Mouse (Mus musculus) embryonic fibroblast, embryonic 13.5 days (primary cell): ENCODE data around the gene Atp12a. TPM values are rescaled to one million over a fixed set of nuclear protein-coding genes. Genes with fewer than 3 reads are reported as not detected.
A peak's percentile ranks its signal among the peaks of the same experiment; 100 is the strongest.

Experiments
- H3K27ac ChIP-seq: 2 replicates; pipeline ENCODE4 v1.5.1; 2012; ENCODE audit warnings: low read length, control low read depth, inconsistent platforms; ENCODE audit not compliant: insufficient read depth
- H3K4me1 ChIP-seq: 2 replicates; pipeline ENCODE4 v1.6.1; 2011; ENCODE audit warnings: low read length; ENCODE audit not compliant: control insufficient read depth, insufficient read depth
- H3K4me3 ChIP-seq: 2 replicates; pipeline ENCODE4 v1.5.1; 2011; ENCODE audit warnings: mild to moderate bottlenecking, control low read depth, low read length; ENCODE audit not compliant: insufficient read depth
- CTCF ChIP-seq: IDR thresholded peaks from 2 replicates; pipeline ENCODE4 v1.5.1; 2011; ENCODE audit warnings: mild to moderate bottlenecking, control low read depth, low read length, moderate library complexity, borderline replicate concordance; ENCODE audit not compliant: insufficient read depth
- POLR2A ChIP-seq: IDR thresholded peaks from 2 replicates; pipeline ENCODE4 v1.6.1; 2011; ENCODE audit warnings: low read depth, mild to moderate bottlenecking, control low read depth, low read length, moderate library complexity
- polyA plus RNA-seq: library from polyadenylated mRNA; stranded (reverse); fragments of >200 nt; gene quantifications from 2 replicates; pipeline ENCODE4 v1.2.4, GENCODE M21; 2011; ENCODE audit warnings: low read depth; ENCODE audit not compliant: missing spikeins, insufficient read length

Gene Atp12a
- polyA plus RNA-seq, 1 experiment = not detected

- H3K4me1 ChIP-seq = no peaks in the 10 kb centered on the region
- TF ChIP-seq CTCF (no peak), POLR2A (no peak)
- H3K27ac ChIP-seq = no peak overlapping the region
- H3K4me3 ChIP-seq = no peak overlapping the region
Measured at GRCm38 (mm10) chr14:56377745-56378144, 12.9 kb downstream of the Atp12a start.

DNA sequence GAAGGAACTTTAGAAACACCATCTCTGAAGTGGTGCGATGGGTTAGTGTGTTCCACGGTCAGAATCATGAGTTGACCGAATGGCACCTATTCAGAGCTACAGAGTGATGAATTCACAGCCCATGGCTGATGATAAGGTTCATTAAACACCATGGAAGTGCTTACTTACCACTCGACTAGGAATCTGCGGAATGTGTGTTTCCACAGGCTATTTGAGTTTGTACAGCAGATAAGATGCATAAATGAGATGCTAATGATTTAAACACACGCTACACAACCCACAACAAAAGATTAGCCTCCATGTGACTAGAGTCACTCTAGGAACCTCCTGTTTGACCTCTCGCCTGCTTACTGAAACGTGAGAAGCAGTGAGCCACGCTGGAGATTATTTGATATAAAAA lies 14.5 kb downstream of the Atp12a start:
- TF ChIP-seq POLR2A (no peak), CTCF (no peak)
- Histone ChIP-seq H3K27ac (no peak overlapping the region), H3K4me1 (no peaks in the 10 kb centered on the region), H3K4me3 (no peak overlapping the region)

GRCm38 (mm10) chr14:56382366-56382765 lies 17.5 kb downstream of the Atp12a start:
- no peak overlapping the region for H3K27ac ChIP-seq
- H3K4me3 ChIP-seq = no peak overlapping the region
- H3K4me1 ChIP-seq = no peaks in the 10 kb centered on the region
- TF ChIP-seq POLR2A (no peak), CTCF (no peak)

DNA sequence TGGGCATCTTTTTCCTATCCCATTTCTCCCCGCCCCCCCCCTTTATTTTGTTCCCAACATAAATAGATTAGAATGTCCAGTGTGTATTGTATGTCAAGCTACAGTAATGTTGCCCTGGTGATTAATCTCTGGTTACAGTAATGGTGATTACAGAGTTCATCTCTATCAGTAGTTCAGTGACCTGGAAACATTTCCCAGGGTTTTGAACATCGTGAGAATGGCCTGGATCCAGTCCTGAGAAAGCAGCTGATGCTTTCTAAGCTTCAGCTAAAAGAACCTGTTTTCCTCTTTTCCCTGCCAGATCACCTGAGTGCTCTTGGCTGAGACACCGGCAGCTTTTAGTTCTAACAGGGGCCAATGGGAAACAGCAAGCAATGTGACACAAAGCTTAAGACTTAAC lies 25.4 kb downstream of the Atp12a start:
- TF ChIP-seq POLR2A = no peak
- TF ChIP-seq CTCF = no peak
- Histone ChIP-seq H3K27ac (no peak overlapping the region), H3K4me3 (no peak overlapping the region), H3K4me1 (no peaks in the 10 kb centered on the region)

GRCm38 (mm10) chr14:56393704-56394312 lies 28.9 kb downstream of the Atp12a start:
- H3K4me1 ChIP-seq = no peaks in the 10 kb centered on the region
- TF ChIP-seq CTCF (no peak), POLR2A (no peak)
- no peak overlapping the region for H3K27ac ChIP-seq

DNA sequence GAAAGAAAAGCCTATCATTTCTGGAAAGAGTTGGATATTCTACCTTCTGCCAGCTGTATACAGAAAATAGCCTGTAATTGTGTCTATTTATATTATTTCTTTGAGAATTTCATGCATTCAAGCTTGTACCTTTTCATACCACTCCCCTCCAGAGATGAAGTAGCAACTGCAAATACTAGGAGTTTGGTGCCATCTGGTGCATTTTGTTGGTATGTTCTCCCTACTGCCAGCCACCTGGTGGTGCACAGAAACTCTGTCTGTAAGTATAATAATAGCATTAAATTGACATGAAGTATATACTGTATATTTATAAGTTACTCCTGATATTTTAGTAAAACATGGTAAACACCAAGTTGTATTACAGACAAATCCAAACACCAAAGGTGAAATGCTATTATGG lies 33.1 kb downstream of the Atp12a start:
- TF ChIP-seq CTCF = 0 out of 2 replicates have a peak, but pooled peaks have one; percentile 7
- TF ChIP-seq POLR2A = no peak
- Histone ChIP-seq H3K4me1 (no peaks in the 10 kb centered on the region), H3K4me3 (no peak overlapping the region), H3K27ac (no peak overlapping the region)

More at GRCm38 (mm10) chr14:56393704-56394312, 28.9 kb downstream of the Atp12a start:
- no peak overlapping the region for H3K4me3 ChIP-seq

GRCm38 (mm10) chr14:56402311-56403071 lies 37.6 kb downstream of the Atp12a start, which contains the start of gene Rnf17:
Gene Rnf17, plus strand, starts transcription at chr14:56402581.
- TF ChIP-seq CTCF (no peak), POLR2A (no peak)
- Histone ChIP-seq H3K4me3 (no peak within 1 kb of the TSS), H3K27ac (no peak within 1 kb of the TSS), H3K4me1 (no peaks in the 10 kb centered on the region)

DNA sequence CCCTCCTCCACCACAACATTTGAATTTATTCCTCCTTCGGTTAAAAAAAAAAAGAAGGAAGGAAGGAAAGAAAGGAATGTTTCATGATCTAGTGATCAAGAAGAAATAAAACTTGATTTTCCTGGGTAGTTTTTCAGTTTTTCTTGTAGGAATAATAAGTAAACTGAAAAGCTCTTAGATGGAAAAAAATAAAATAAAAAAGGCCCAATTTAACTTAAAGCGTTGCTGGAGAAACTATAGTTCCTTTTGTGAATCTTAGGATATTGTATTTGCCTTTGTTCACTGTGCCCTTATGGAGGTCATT lies 38.2 kb downstream of the Atp12a start:
- H3K4me3 ChIP-seq = no peak overlapping the region
- H3K27ac ChIP-seq = no peak overlapping the region
- TF ChIP-seq CTCF (no peak), POLR2A (no peak)
- H3K4me1 ChIP-seq = no peaks in the 10 kb centered on the region

Other genes starting within 250 kb of the Atp12a start
- gene Gzme, start 244.4 kb upstream of the Atp12a start, polyA plus RNA-seq = 3.2 and 17.2 TPM in 2 replicates
- 1.6 TPM in 1 of 2 replicates, not detected in the other for gene Gzmd, start 232.5 kb upstream of the Atp12a start, polyA plus RNA-seq
- gene Gzmg, start 205.5 kb upstream of the Atp12a start, polyA plus RNA-seq = not detected in 2 replicates
- not detected in 2 replicates for gene Gzmn, start 190.5 kb upstream of the Atp12a start, polyA plus RNA-seq
- not detected in 2 replicates for gene Gzmf, start 153.7 kb upstream of the Atp12a start, polyA plus RNA-seq
- gene Gzmc, start 130.4 kb upstream of the Atp12a start, polyA plus RNA-seq = not detected in 2 replicates
- gene Gzmb, start 102.8 kb upstream of the Atp12a start, polyA plus RNA-seq = not detected in 2 replicates
- 1.7 and 1.9 TPM in 2 replicates for gene Rnf17, start 37.5 kb downstream of the Atp12a start, polyA plus RNA-seq
- gene Cenpj, start 210.4 kb downstream of the Atp12a start, polyA plus RNA-seq = 11.7 and 12.1 TPM in 2 replicates
- 16.8 and 20.5 TPM in 2 replicates for gene Parp4, start 210.6 kb downstream of the Atp12a start, polyA plus RNA-seq